Mouse (Mus musculus): ENCODE data around the gene Sh2d3c. TPM values are rescaled to one million over a fixed set of nuclear protein-coding genes. Genes with fewer than 3 reads are reported as not detected.
A peak's percentile ranks its signal among the peaks of the same experiment; 100 is the strongest.

Gene Sh2d3c
- polyA plus RNA-seq, 1 experiment from 2014 or later = 8.3 TPM

DNA sequence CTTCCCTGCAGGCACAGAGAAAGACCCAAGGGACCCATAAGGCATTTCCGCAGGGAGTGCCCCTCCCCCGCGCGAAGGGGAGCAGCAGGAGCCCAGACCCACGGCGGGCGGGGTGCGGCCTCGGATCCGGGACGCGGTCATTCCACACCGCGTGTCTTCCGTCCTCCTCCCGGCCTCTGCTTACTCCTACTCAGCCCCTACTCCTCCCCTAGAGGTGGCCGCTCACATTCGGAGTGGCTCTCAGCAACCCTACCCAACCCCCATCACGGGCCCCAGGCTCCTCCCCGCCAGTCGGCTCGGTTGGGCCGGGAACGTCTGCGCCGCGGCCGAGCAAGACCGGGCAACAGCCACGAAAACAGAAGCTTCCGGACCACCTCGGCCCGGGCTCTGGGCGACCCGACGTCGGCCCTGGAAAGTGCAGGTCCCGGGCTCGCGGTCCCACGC is 8.7 kb upstream of the Sh2d3c start:
- Histone ChIP-seq H3K9ac (replicated peaks) (peak overlapping the region; percentile 90), H3K36me3 (replicated peaks; ENCODE audit: insufficient read depth, low read length) (peaks cover 27% of the 10 kb centered on the region), H3K9me3 (ENCODE audit: low read length) (no peaks in the 10 kb centered on the region), H3K27me3 (ENCODE audit: insufficient read depth, low read length) (no peaks in the 10 kb centered on the region), H3K27ac (ENCODE audit: low read depth) (peak overlapping the region; percentile 97), H3K4me3 (ENCODE audit: low read depth, low read length) (peak overlapping the region; percentile 89), H3K4me2 (ENCODE audit: low read depth, low read length) (peak overlapping the region; percentile 90), H3K4me1 (ENCODE audit: insufficient read depth) (peaks cover 36% of the 10 kb centered on the region)
- peak; percentile 63 for ATAC-seq
- WGBS (ENCODE audit: insufficient replicate concordance) = under 1% methylated on average over 35 of the region's 41 CpGs
- no peak for TF ChIP-seq EP300 (IDR thresholded peaks at IDR 0.05; ENCODE audit: low read depth)
- TF ChIP-seq CTCF (IDR thresholded peaks at IDR 0.05; ENCODE audit: low read depth) = peak; percentile 6; the same call in 1 of the 2 replicates
- peak; percentile 86 for DNase-seq

DNA sequence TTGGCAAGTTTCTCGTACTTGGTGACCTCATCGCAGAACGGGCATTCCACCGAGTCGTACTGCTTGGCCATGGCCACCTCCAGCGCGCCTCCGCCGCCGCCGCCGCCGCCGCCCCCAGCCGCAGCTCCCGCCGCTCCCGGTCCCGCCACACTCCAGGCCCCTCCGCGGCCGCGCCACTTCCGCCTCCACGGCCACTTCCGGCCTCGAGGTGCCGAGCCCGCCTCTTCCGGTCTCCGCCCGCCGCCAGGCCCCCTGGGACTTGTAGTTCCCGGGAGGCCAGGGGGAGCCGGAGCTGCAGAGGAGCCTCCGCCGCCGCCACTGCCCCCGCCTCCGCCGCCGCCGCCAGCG is 8.3 kb upstream of the Sh2d3c start:
- Histone ChIP-seq H3K4me3 (ENCODE audit: low read depth, low read length) (peak overlapping the region; percentile 89), H3K27ac (ENCODE audit: low read depth) (peak overlapping the region; percentile 97), H3K4me2 (ENCODE audit: low read depth, low read length) (peak overlapping the region; percentile 90), H3K9me3 (ENCODE audit: low read length) (no peaks in the 10 kb centered on the region), H3K4me1 (ENCODE audit: insufficient read depth) (peaks cover 36% of the 10 kb centered on the region), H3K27me3 (ENCODE audit: insufficient read depth, low read length) (no peaks in the 10 kb centered on the region), H3K36me3 (replicated peaks; ENCODE audit: insufficient read depth, low read length) (peaks cover 24% of the 10 kb centered on the region), H3K9ac (replicated peaks) (peak overlapping the region; percentile 90)
- DNase-seq (peak; percentile 97), ATAC-seq (peak; percentile 85)
- 1% methylated on average over 42 of the region's 44 CpGs for WGBS (ENCODE audit: insufficient replicate concordance)
- TF ChIP-seq EP300 (IDR thresholded peaks at IDR 0.05; ENCODE audit: low read depth) (no peak), CTCF (IDR thresholded peaks at IDR 0.05; ENCODE audit: low read depth) (no peak)

DNA sequence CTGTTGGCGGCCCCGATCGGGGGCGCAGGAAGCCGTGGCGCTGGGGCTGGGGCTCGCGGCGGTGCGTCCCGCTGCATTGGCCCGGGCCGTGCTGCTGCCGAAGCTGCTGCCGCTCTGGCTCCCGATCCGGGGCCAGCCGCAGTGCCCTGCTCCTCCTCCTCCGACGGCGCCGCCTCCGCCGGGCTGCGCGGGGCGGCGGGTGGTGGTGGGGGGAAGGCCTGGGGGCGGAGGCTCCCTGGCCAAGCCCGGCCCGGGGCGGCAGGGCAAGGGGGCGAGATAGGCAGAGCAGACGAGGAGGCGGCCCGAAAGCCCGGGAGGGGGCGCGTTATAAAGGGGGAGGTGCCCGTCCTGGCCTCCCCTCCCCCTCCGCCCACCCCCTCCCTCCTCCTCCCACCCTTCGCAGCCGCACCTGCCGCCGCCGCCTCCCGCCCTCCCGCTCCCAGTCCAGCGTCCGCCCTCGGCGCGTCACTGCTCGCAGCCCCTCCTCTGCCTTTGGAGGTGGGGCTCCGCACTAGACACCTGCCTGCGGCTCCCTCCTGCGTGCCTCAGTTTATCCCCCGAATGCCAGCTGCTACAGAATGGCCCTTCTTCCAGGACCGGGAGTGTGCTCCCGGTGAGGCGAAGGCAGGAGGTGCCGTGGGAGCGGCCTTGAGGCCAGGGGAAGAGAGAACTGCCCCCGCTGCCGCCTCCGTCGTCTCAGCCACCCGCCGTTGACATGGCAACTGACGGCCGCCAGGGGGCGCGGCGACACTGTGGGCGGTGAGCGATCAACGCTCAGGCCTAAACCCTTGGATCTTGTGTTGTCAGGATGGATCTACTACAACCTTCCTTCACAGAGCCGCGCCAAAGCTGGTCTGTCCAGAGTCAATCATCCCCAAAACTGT is 7.7 kb upstream of the Sh2d3c start, which contains the start of gene Cdk9:
TSS of gene Cdk9 (minus strand) at position 143 of the 884 bp plus-strand sequence.
- under 1% methylated on average over 45 of the region's 79 CpGs for WGBS (ENCODE audit: insufficient replicate concordance)
- Histone ChIP-seq H3K9ac (replicated peaks) (peak within 1 kb of the TSS; percentile 90), H3K27me3 (ENCODE audit: insufficient read depth, low read length) (no peaks in the 10 kb centered on the region), H3K9me3 (ENCODE audit: low read length) (no peaks in the 10 kb centered on the region), H3K27ac (ENCODE audit: low read depth) (peak within 1 kb of the TSS; percentile 97), H3K4me3 (ENCODE audit: low read depth, low read length) (peak within 1 kb of the TSS; percentile 89), H3K36me3 (replicated peaks; ENCODE audit: insufficient read depth, low read length) (peaks cover 18% of the 10 kb centered on the region), H3K4me2 (ENCODE audit: low read depth, low read length) (peak within 1 kb of the TSS; percentile 90), H3K4me1 (ENCODE audit: insufficient read depth) (peaks cover 38% of the 10 kb centered on the region)
- TF ChIP-seq EP300 (IDR thresholded peaks at IDR 0.05; ENCODE audit: low read depth) = no peak
- peak; percentile 100 for TF ChIP-seq CTCF (IDR thresholded peaks at IDR 0.05; ENCODE audit: low read depth)
- ATAC-seq (peak; percentile 82), DNase-seq (peak; percentile 93)

DNA sequence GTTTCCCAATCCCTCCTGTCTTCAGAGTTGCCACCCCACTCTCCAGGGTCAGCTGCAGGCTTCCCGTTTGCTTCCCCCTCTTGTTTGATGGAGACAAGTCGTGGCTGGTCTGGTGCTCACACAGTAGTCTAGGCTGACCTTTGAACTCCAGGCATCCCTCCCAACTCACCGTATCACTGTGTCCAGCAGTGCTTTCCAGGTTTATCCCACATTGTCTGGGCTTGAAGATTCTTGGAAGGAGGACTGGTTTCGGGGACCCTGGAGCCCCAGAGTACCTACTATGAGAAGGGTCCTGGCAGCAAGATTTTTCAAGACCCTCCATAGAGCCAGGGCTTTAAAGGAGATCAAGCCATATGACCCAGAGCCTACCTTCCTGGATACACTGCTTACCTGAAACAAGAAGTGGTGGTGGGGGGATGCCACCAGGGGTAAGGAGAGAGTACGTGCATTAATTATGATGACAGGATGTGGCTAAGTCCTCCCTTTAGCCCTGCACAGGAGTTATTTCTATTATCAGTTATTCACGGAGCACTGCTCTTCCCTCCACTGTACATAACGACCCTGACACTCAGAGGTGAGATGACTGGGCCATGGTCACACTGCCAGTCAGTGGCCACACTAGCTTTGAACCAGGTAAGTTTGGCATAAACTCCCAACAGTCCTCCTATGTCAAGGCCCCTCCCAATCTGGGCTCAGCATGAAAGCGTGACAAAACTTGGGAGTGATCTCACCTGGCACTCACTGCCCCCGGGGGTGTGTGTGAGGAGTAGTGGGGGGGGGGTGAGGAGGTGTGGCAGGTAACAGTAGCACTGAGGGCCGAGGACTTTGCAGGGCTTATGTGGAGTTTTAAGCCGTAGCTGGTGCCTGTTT is 6.5 kb upstream of the Sh2d3c start:
- no peak for ATAC-seq
- H3K4me3 ChIP-seq (ENCODE audit: low read depth, low read length) = no peak overlapping the region

DNA sequence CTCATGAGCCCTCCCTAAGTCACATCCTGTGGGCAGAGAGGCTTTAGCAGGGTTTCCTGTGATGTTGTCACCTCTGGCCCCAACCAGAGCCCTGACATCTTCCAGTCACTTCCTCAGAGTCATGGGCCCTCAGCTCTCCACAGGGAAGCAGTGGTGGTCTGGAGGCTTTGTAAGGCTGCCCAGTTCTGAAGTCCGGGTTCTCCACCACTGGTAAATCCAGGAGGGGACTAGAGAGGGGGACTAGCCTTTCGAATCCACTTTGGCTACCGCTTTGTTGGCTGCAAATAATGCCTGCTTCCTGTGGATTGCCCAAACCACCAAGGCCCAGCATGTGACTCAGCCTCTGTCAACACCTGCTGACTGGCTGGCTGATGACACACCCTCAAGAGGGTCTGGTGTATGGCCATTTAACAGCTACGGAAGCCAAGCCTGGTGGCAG is 5.8 kb upstream of the Sh2d3c start:
- ATAC-seq = peak; percentile 11; the same call in 1 of the 2 replicates
- TF ChIP-seq EP300 (IDR thresholded peaks at IDR 0.05; ENCODE audit: low read depth) (peak; percentile 59; the same call in 1 of the 2 replicates), CTCF (IDR thresholded peaks at IDR 0.05; ENCODE audit: low read depth) (no peak)
- peak overlapping the region; percentile 46 for H3K4me2 ChIP-seq (ENCODE audit: low read depth, low read length)
- peak; percentile 73 for DNase-seq
- peaks cover 40% of the 10 kb centered on the region for H3K4me1 ChIP-seq (ENCODE audit: insufficient read depth)
- H3K27ac ChIP-seq (ENCODE audit: low read depth) = peak overlapping the region; percentile 97
- peaks cover under 1% of the 10 kb centered on the region for H3K36me3 ChIP-seq (replicated peaks; ENCODE audit: insufficient read depth, low read length)
- H3K27me3 ChIP-seq (ENCODE audit: insufficient read depth, low read length) = no peaks in the 10 kb centered on the region
- WGBS (ENCODE audit: insufficient replicate concordance) = 10% methylated on average over 4 of the region's 4 CpGs
- no peaks in the 10 kb centered on the region for H3K9me3 ChIP-seq (ENCODE audit: low read length)
- 0 out of 2 replicates have a peak overlapping the region, but pooled peaks have one; percentile 3 for H3K9ac ChIP-seq (replicated peaks)
- no peak overlapping the region for H3K4me3 ChIP-seq (ENCODE audit: low read depth, low read length)

More for the DNA sequence above, 6.5 kb upstream of the Sh2d3c start:
- H3K9ac ChIP-seq (replicated peaks) = peak overlapping the region; percentile 90
- H3K9me3 ChIP-seq (ENCODE audit: low read length) = no peaks in the 10 kb centered on the region
- H3K36me3 ChIP-seq (replicated peaks; ENCODE audit: insufficient read depth, low read length) = peaks cover 7% of the 10 kb centered on the region
- H3K4me1 ChIP-seq (ENCODE audit: insufficient read depth) = peaks cover 41% of the 10 kb centered on the region
- H3K27me3 ChIP-seq (ENCODE audit: insufficient read depth, low read length) = no peaks in the 10 kb centered on the region
- TF ChIP-seq CTCF (IDR thresholded peaks at IDR 0.05; ENCODE audit: low read depth) (no peak), EP300 (IDR thresholded peaks at IDR 0.05; ENCODE audit: low read depth) (no peak)
- DNase-seq = no peak
- H3K27ac ChIP-seq (ENCODE audit: low read depth) = peak overlapping the region; percentile 97
- WGBS (ENCODE audit: insufficient replicate concordance) = 23% methylated on average over 11 of the region's 11 CpGs
- peak overlapping the region; percentile 90 for H3K4me2 ChIP-seq (ENCODE audit: low read depth, low read length)
